Mouse (Mus musculus) testis, adult 2 months (tissue): Measurements from ENCODE around the gene Hnrnpdl.

Source experiments
- CTCF ChIP-seq: fragments of 200-500 bp; IDR thresholded peaks from 2 replicates; pipeline ENCODE4 v1.5.1; 2012; ENCODE audit warnings: low read depth, mild to moderate bottlenecking, inconsistent platforms, low read length, moderate library complexity; ENCODE audit not compliant: control insufficient read depth, insufficient read depth, insufficient replicate concordance
- POLR2A ChIP-seq: fragments of 200-500 bp; IDR thresholded peaks from 2 replicates; pipeline ENCODE4 v1.6.1; 2012; ENCODE audit warnings: low read depth, mild to moderate bottlenecking, inconsistent platforms, low read length, moderate library complexity; ENCODE audit not compliant: control insufficient read depth

GRCm38 (mm10) chr5:100012599-100012998, 26.9 kb downstream of the Hnrnpdl start:
- TF ChIP-seq CTCF (no peak), POLR2A (no peak)
